Mouse (Mus musculus) MEL (cell line): ENCODE data around the gene 1700067P10Rik. TPM values are rescaled to one million over a fixed set of nuclear protein-coding genes. Genes with fewer than 3 reads are reported as not detected.

Experiments
- DNase-seq: peaks from one replicate; pipeline ENCODE4 v3.0.0; 2011; ENCODE audit warnings: low read depth, low spot score
- H3K27ac ChIP-seq: 2 replicates; pipeline ENCODE4 v1.5.1; 2012; ENCODE audit warnings: low read depth, mild to moderate bottlenecking, control low read depth, low read length, moderate library complexity; ENCODE audit not compliant: control insufficient read depth
- H3K27me3 ChIP-seq, 2 experiments: fragments of 150-350 bp in 1 of 2; sonication (generic) in 1 of 2; 2 replicates each; pipeline ENCODE4 v1.6.1; 2012; ENCODE audit warnings: low read length in 2 of 2, mild to moderate bottlenecking in 2 of 2, improper control_type of control experiment in 1 of 2, moderate library complexity in 1 of 2; ENCODE audit not compliant: insufficient read depth in 2 of 2, control insufficient read depth in 1 of 2
- H3K36me3 ChIP-seq, 2 experiments: 2 replicates each; pipeline ENCODE4 v1.6.1; 2012 to 2014; ENCODE audit warnings: low read length in 2 of 2, improper control_type of control experiment in 1 of 2, inconsistent platforms in 1 of 2, mild to moderate bottlenecking in 1 of 2; ENCODE audit not compliant: insufficient read depth in 2 of 2, control insufficient read depth in 1 of 2
- H3K4me1 ChIP-seq, 2 experiments: fragments of 150-350 bp in 1 of 2; sonication (generic) in 1 of 2; 2 replicates each; pipeline ENCODE4 v1.6.1; 2012; ENCODE audit warnings: low read length in 2 of 2, improper control_type of control experiment in 1 of 2, mild to moderate bottlenecking in 1 of 2; ENCODE audit not compliant: insufficient read depth in 2 of 2, control insufficient read depth in 1 of 2
- H3K4me3 ChIP-seq, 2 experiments: fragments of 150-350 bp in 1 of 2; sonication (generic) in 1 of 2; 2 replicates each; pipeline ENCODE4 v1.5.1; 2012; ENCODE audit warnings: low read depth in 2 of 2, low read length in 2 of 2, mild to moderate bottlenecking in 2 of 2, moderate library complexity in 2 of 2, control low read depth in 1 of 2, improper control_type of control experiment in 1 of 2; ENCODE audit not compliant: control insufficient read depth in 1 of 2, insufficient read depth in 1 of 2
- H3K79me2 ChIP-seq: 2 replicates; pipeline ENCODE4 v1.6.1; 2012; ENCODE audit warnings: mild to moderate bottlenecking, low read length, moderate library complexity; ENCODE audit not compliant: control insufficient read depth, poor library complexity, insufficient read depth
- H3K9ac ChIP-seq: 2 replicates; pipeline ENCODE4 v1.6.1; 2012; ENCODE audit warnings: low read depth, mild to moderate bottlenecking, control low read depth, low read length, moderate library complexity; ENCODE audit not compliant: control insufficient read depth, poor library complexity, severe bottlenecking
- H3K9me3 ChIP-seq: fragments of 150-350 bp; sonication (generic); replicated peaks from 2 replicates; pipeline ENCODE4 v1.6.1; 2012; ENCODE audit warnings: mild to moderate bottlenecking, low read length, improper control_type of control experiment, moderate library complexity; ENCODE audit not compliant: insufficient read depth
- BHLHE40 ChIP-seq: IDR thresholded peaks from 2 replicates; pipeline ENCODE4 v1.6.1; 2012; ENCODE audit warnings: low read depth, mild to moderate bottlenecking, inconsistent platforms, low read length, improper control_type of control experiment, borderline replicate concordance
- CHD1 ChIP-seq: IDR thresholded peaks from 2 replicates; pipeline ENCODE4 v1.6.1; 2012; ENCODE audit warnings: low read depth, mild to moderate bottlenecking, inconsistent platforms, low read length, improper control_type of control experiment
- CHD2 ChIP-seq: IDR thresholded peaks from 2 replicates; pipeline ENCODE4 v1.6.1; 2011; ENCODE audit warnings: low read length, improper control_type of control experiment
- E2F4 ChIP-seq: IDR thresholded peaks from 2 replicates; pipeline ENCODE4 v1.6.1; 2011; ENCODE audit warnings: low read depth, low read length, improper control_type of control experiment, borderline replicate concordance
- ELF1 ChIP-seq: IDR thresholded peaks from 2 replicates; pipeline ENCODE4 v1.6.1; 2014; ENCODE audit warnings: low read depth, mild to moderate bottlenecking, inconsistent platforms, low read length, improper control_type of control experiment, moderate library complexity
- ETS1 ChIP-seq: IDR thresholded peaks from 2 replicates; pipeline ENCODE4 v1.6.1; 2012; ENCODE audit warnings: low read depth, mild to moderate bottlenecking, inconsistent platforms, low read length, improper control_type of control experiment, moderate library complexity
- GATA1 ChIP-seq: IDR thresholded peaks from 2 replicates; pipeline ENCODE4 v1.6.1; 2011; ENCODE audit warnings: low read depth, low read length, improper control_type of control experiment
- HCFC1 ChIP-seq: IDR thresholded peaks from 2 replicates; pipeline ENCODE4 v1.6.1; 2012; ENCODE audit warnings: low read depth, mild to moderate bottlenecking, inconsistent platforms, low read length, improper control_type of control experiment, moderate library complexity
- MAFK ChIP-seq: IDR thresholded peaks from 2 replicates; pipeline ENCODE4 v1.6.1; 2011; ENCODE audit warnings: low read depth, mild to moderate bottlenecking, low read length, improper control_type of control experiment, borderline replicate concordance
- MAX ChIP-seq: IDR thresholded peaks from 2 replicates; pipeline ENCODE4 v1.6.1; 2011; ENCODE audit warnings: low read length, improper control_type of control experiment
- MAZ ChIP-seq: IDR thresholded peaks from 2 replicates; pipeline ENCODE4 v1.6.1; 2012; ENCODE audit warnings: low read depth, mild to moderate bottlenecking, inconsistent platforms, low read length, improper control_type of control experiment
- MEF2A ChIP-seq: IDR thresholded peaks from 2 replicates; pipeline ENCODE4 v1.6.1; 2014; ENCODE audit warnings: low read depth, mild to moderate bottlenecking, inconsistent platforms, low read length, improper control_type of control experiment; ENCODE audit not compliant: poor library complexity, insufficient replicate concordance, severe bottlenecking; ENCODE audit errors: extremely low read depth
- MYB ChIP-seq: IDR thresholded peaks from 2 replicates; pipeline ENCODE4 v1.6.1; 2011; ENCODE audit warnings: mild to moderate bottlenecking, low read depth, low read length, improper control_type of control experiment
- MYC ChIP-seq: IDR thresholded peaks from 2 replicates; pipeline ENCODE4 v1.6.1; 2011; ENCODE audit warnings: low read depth, mild to moderate bottlenecking, low read length, improper control_type of control experiment, moderate library complexity
- NELFE ChIP-seq: IDR thresholded peaks from 2 replicates; pipeline ENCODE4 v1.6.1; 2011; ENCODE audit warnings: low read depth, low read length, improper control_type of control experiment
- POLR2A ChIP-seq, 2 experiments: IDR thresholded peaks; 2 replicates each; pipeline ENCODE4 v1.6.1; 2011 to 2012; ENCODE audit warnings: low read length in 2 of 2, mild to moderate bottlenecking in 2 of 2, control low read depth in 1 of 2, improper control_type of control experiment in 1 of 2, low read depth in 1 of 2, moderate library complexity in 1 of 2; ENCODE audit not compliant: control insufficient read depth in 1 of 2, insufficient read depth in 1 of 2, poor library complexity in 1 of 2
- RCOR1 ChIP-seq: IDR thresholded peaks from 2 replicates; pipeline ENCODE4 v1.6.1; 2012; ENCODE audit warnings: low read depth, mild to moderate bottlenecking, inconsistent platforms, low read length, improper control_type of control experiment
- TAL1 ChIP-seq: IDR thresholded peaks from 2 replicates; pipeline ENCODE4 v1.6.1; 2012; ENCODE audit warnings: mild to moderate bottlenecking, inconsistent platforms, low read length, moderate library complexity, mixed read lengths
- TCF12 ChIP-seq: IDR thresholded peaks from 2 replicates; pipeline ENCODE4 v1.6.1; 2014; ENCODE audit warnings: low read depth, mild to moderate bottlenecking, inconsistent platforms, low read length, improper control_type of control experiment, moderate library complexity
- USF2 ChIP-seq, 2 experiments: IDR thresholded peaks; 2 replicates each; pipeline ENCODE4 v1.6.1; 2011 to 2012; ENCODE audit warnings: improper control_type of control experiment in 2 of 2, low read length in 2 of 2, borderline replicate concordance in 1 of 2, inconsistent platforms in 1 of 2, low read depth in 1 of 2, mild to moderate bottlenecking in 1 of 2; ENCODE audit not compliant: insufficient read depth in 1 of 2
- ZKSCAN1 ChIP-seq: IDR thresholded peaks from 2 replicates; pipeline ENCODE4 v1.6.1; 2012; ENCODE audit warnings: low read depth, mild to moderate bottlenecking, inconsistent platforms, low read length, improper control_type of control experiment, moderate library complexity
- polyA plus RNA-seq, 2 experiments: library from polyadenylated mRNA; stranded (reverse) in 1 of 2; unstranded in 1 of 2; fragments of >175 nt in 1 of 2; fragments of >200 nt in 1 of 2; gene quantifications; 2 replicates each; pipeline versions ENCODE4 v1.2.1 to v1.2.4; 2012; ENCODE audit warnings: low replicate concordance in 2 of 2, low read depth in 1 of 2; ENCODE audit not compliant: insufficient read length in 2 of 2, insufficient read depth in 1 of 2, missing spikeins in 1 of 2
- total RNA-seq: library from RNA; depleted of rRNA; stranded (reverse); fragments of 300-350 nt; gene quantifications from 2 replicates; pipeline ENCODE4 v1.2.3, GENCODE M21; 2012

The 1700067P10Rik gene
- total and polyA plus RNA-seq, 3 experiments = not detected

DNA sequence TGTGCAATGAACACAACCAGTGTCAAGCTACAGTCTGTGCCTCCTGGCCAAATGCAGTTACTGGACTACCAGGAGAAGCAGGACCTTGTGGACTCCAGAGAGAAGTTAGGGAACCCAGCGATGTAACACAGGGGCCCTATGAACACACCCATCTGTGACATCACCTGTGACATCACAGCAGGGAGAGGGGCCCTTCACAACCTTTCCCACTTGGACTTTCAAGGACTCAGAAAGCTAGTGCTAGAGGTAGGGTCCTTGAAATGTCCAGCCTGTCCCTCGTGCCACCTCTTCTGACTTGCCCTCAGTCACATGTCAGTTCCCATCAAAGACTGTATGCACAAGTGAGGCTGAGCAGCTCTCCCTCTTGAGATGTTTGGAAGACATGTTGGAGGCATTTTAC lies 327 bp downstream of the 1700067P10Rik start:
- Histone ChIP-seq H3K36me3 (no peaks in the 10 kb centered on the region), H3K79me2 (no peaks in the 10 kb centered on the region)

DNA sequence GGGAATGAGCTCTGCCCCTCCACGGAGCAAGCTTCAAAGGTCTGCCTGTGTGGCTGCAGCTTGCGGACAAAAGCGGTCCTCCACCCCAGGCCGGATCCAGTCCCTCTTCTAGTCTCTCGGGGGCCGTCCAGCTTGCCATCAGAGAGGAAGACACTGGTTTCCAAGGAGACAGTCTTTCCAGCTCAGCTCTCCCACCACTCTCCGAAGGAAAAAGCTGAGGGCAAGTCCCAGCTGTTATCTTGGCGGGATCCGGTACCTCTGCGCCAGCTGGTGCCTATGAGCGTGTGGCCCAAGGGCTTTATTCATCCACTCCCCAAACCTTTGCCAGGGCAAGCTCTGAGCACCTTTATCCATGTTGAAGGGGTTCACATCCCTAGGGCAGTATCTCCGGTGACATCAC lies 1.2 kb downstream of the 1700067P10Rik start:
- TF ChIP-seq GATA1 (no peak), MYC (no peak), ZKSCAN1 (no peak), MEF2A (no peak), RCOR1 (no peak), CHD2 (no peak), MAX (no peak), TCF12 (no peak), USF2 (IDR thresholded peaks at IDR 0.05; ENCODE audit: borderline replicate concordance in 1 of 2, insufficient read depth in 1 of 2, low read depth in 1 of 2, low read length in 2 of 2) (no peak), TAL1 (no peak), HCFC1 (no peak)
- TF ChIP-seq, all 39 proteins: peak for 0
- Histone ChIP-seq H3K9ac (no peak overlapping the region), H3K79me2 (no peaks in the 10 kb centered on the region), H3K36me3 (no peaks in the 10 kb centered on the region), H3K4me1 (no peaks in the 10 kb centered on the region), H3K27ac (no peak overlapping the region), H3K4me3 (no peak overlapping the region), H3K9me3 (no peaks in the 10 kb centered on the region), H3K27me3 (no peaks in the 10 kb centered on the region)
- DNase-seq = no peak

More for the DNA sequence above, 327 bp downstream of the 1700067P10Rik start:
- Histone ChIP-seq H3K9me3 (no peaks in the 10 kb centered on the region), H3K4me3 (no peak overlapping the region), H3K27me3 (no peaks in the 10 kb centered on the region), H3K27ac (no peak overlapping the region), H3K4me1 (no peaks in the 10 kb centered on the region), H3K9ac (no peak overlapping the region)
- no peak for DNase-seq
- TF ChIP-seq MAFK (no peak), TAL1 (no peak), CHD1 (no peak), BHLHE40 (no peak), NELFE (no peak), MYB (no peak), POLR2A (IDR thresholded peaks at IDR 0.05; ENCODE audit: control insufficient read depth in 1 of 2, insufficient read depth in 1 of 2, low read depth in 1 of 2, low read length in 2 of 2, poor library complexity in 1 of 2) (no peak), HCFC1 (no peak), E2F4 (no peak), ETS1 (no peak), ELF1 (no peak), MAZ (no peak), ZKSCAN1 (no peak)
